26 mouse cellular contexts compared by ENCODE assay signal in the genomic region with DNA sequence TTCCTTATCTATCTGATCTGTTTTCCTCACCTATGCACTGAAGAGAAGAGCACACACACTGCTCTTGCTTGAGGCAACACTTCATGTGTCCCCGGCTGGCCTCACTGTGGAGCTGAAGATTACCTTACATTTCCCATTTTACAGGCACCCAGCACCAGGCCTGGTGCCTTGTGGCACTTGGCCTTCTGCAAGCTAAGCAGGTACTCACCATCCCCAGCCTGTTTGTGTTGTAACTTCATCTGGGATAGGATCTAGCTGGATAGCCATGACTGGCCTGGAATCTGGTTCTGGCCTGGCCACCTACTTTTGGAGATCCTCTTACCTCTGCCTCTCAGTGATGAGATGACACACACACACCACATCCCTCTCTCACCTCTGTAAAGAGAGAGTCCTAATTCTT.
DNase-seq lines count a peak whose midpoint lies in the region; ATAC-seq and TF ChIP-seq lines count a peak whose summit lies in the region.
"Had no signal": no experiment of that assay in that cellular context is flagged by ENCODE, and none has a peak within 500 bp of the region (broad histone marks: within the 10 kb centered on the region; RNA-seq: fewer than 3 reads in every experiment).

No protein-coding gene starts in this region.

- H3K27ac ChIP-seq in kidney, embryonic 14.5 days (ENCODE audit: low read depth, low read length), result no peak overlapping the region
- peak overlapping the region; percentile 90 for H3K27ac ChIP-seq in embryonic fibroblast, embryonic 13.5 days (ENCODE audit: insufficient read depth, low read length)
- H3K27ac ChIP-seq: forebrain, embryonic 10.5 days; forebrain, embryonic 13.5 days; heart, adult 2 months; heart, embryonic 10.5 days; heart, embryonic 13.5 days; hindbrain, embryonic 14.5 days; hindbrain, postnatal 0 days had no signal

- TF ChIP-seq POLR2A in embryonic fibroblast, embryonic 13.5 days (IDR thresholded peaks at IDR 0.05; ENCODE audit: low read depth, low read length), result no peak

- intact Hi-C loops in gastrocnemius, postnatal 36 days (cut with DNase I), result no loop called here

- H3K4me1 ChIP-seq in kidney, embryonic 14.5 days (ENCODE audit: control insufficient read depth, insufficient read depth, low read length), result 0 out of 2 replicates have a peak, but pooled peaks cover 9% of the 10 kb centered on the region
- peaks cover 10% of the 10 kb centered on the region; the same call in 1 of the 2 replicates for H3K4me1 ChIP-seq in embryonic fibroblast, embryonic 13.5 days (ENCODE audit: control insufficient read depth, insufficient read depth, low read length)

- no peak overlapping the region for H3K4me3 ChIP-seq in kidney, embryonic 14.5 days (ENCODE audit: low read length)
- no peak overlapping the region for H3K4me3 ChIP-seq in embryonic fibroblast, embryonic 13.5 days (ENCODE audit: insufficient read depth, low read length)
- H3K4me3 ChIP-seq: forebrain, embryonic 10.5 days; forebrain, embryonic 13.5 days; heart, adult 2 months; heart, embryonic 10.5 days; heart, embryonic 13.5 days had no signal

- no peak overlapping the region for H3K9ac ChIP-seq in kidney, embryonic 14.5 days (ENCODE audit: low read depth, low read length)
- H3K9ac ChIP-seq: forebrain, embryonic 13.5 days; heart, embryonic 13.5 days; hindbrain, embryonic 14.5 days had no signal

- WGBS in kidney, embryonic 14.5 days, result 43% methylated on average over 1 of the region's 1 CpGs

- no peaks in the 10 kb centered on the region for H3K27me3 ChIP-seq in kidney, embryonic 14.5 days (ENCODE audit: control insufficient read depth, insufficient read depth, low read length)
- H3K27me3 ChIP-seq: forebrain, embryonic 13.5 days; heart, embryonic 13.5 days had no signal

- peak; percentile 32 for DNase-seq in gastrocnemius, adult 18-20 months (ENCODE audit: low spot score)
- no peak for DNase-seq in gastrocnemius, postnatal 36 days
- DNase-seq in kidney, adult 11 months, result no peak
- peak; percentile 66 for DNase-seq in gastrocnemius, postnatal 25 days
- DNase-seq in ovary, postnatal 36 days (ENCODE audit: low spot score), result no peak
- DNase-seq in thymus, postnatal 25 days, result no peak
- DNase-seq: adrenal gland, adult 8-10 months; adrenal gland, postnatal 36 days; cerebellum, adult 18-20 months; cerebellum, adult 9-10 months; cerebellum, postnatal 14 days; heart, adult 2 months; heart, postnatal 14 days; heart, postnatal 4 days had no signal

- no peak for TF ChIP-seq CTCF in embryonic fibroblast, embryonic 13.5 days (IDR thresholded peaks at IDR 0.05; ENCODE audit: borderline replicate concordance, insufficient read depth, low read length)

- ATAC-seq in kidney, embryonic 14.5 days (ENCODE audit: low FRiP score, low TSS enrichment), result peak; percentile 58
- ATAC-seq: activated CD4-positive, CD25-positive, alpha-beta regulatory T cell, adult 4 months; forebrain, embryonic 13.5 days; forebrain, embryonic 16.5 days; hindbrain, postnatal 0 days; inflammation-experienced regulatory T-cells, adult 6 months; intestine, embryonic 16.5 days had no signal

- H3K9me3 ChIP-seq in kidney, embryonic 14.5 days (ENCODE audit: control insufficient read depth, low read length), result no peaks in the 10 kb centered on the region
- H3K9me3 ChIP-seq: forebrain, embryonic 10.5 days; forebrain, embryonic 13.5 days; heart, embryonic 10.5 days; heart, embryonic 13.5 days had no signal

- H3K36me3 ChIP-seq in kidney, embryonic 14.5 days (ENCODE audit: control insufficient read depth, insufficient read depth, low read length), result no peaks in the 10 kb centered on the region
- H3K36me3 ChIP-seq: forebrain, embryonic 10.5 days; heart, embryonic 10.5 days; heart, embryonic 13.5 days had no signal

- no peak overlapping the region for H3K4me2 ChIP-seq in kidney, embryonic 14.5 days (replicated peaks; ENCODE audit: low read depth, low read length)
- H3K4me2 ChIP-seq: forebrain, embryonic 13.5 days; heart, embryonic 13.5 days; hindbrain, embryonic 14.5 days had no signal

Comparison
In these comparisons a context has a peak if more than half of its experiments do, and no peak if none do; other contexts are left out.
1. DNase-seq: peak in gastrocnemius, adult 18-20 months (single experiment) and gastrocnemius, postnatal 25 days (single experiment); none in gastrocnemius, postnatal 36 days (0 of 2), kidney, adult 11 months (single experiment), ovary, postnatal 36 days (single experiment) and thymus, postnatal 25 days (single experiment).